Mouse (Mus musculus): ENCODE measurements at regions not wholly inside any gene's neighbourhood (a gene's known extent, or its start where the extent isn't known, plus 50 kb on each side); places are given as distances from the start of the nearest gene placed in this dataset.
A peak's percentile ranks its signal among the peaks of the same experiment; 100 is the strongest.

DNA sequence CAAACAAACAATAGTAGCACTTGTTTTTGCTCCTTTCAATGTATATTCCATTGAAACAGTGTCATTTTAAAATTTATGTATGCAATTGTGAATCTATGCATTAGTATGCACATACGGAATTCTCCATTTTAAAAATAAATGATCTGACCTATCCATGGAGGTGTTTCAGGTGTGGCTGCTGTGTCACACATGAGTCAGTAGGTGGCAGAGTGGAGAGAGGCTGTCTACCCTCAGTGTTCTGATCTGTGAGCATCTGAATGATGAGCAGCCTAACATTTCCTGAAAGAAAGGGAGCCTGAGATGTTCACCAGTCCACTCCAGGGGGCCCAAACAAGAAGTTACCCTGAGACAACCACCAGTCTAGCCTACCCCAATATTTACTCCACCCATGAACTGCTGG lies 75.6 kb upstream of the 1700006A11Rik start:
- Histone ChIP-seq H3K4me2 (ENCODE audit: low read depth) (no peak overlapping the region), H3K36me3 (replicated peaks; ENCODE audit: control insufficient read depth, insufficient read depth, low read depth) (no peaks in the 10 kb centered on the region), H3K9me3 (ENCODE audit: control insufficient read depth, low read length) (no peaks in the 10 kb centered on the region), H3K4me1 (replicated peaks; ENCODE audit: control insufficient read depth in 2 of 2, insufficient read depth in 2 of 2, low read length in 1 of 2) (no peaks in the 10 kb centered on the region), H3K9ac (replicated peaks) (no peak overlapping the region), H3K27me3 (ENCODE audit: control insufficient read depth, insufficient read depth, low read length) (no peaks in the 10 kb centered on the region), H3K27ac (no peak overlapping the region), H3K4me3 (ENCODE audit: insufficient read depth in 1 of 2, low read depth in 2 of 2, low read length in 2 of 2) (no peak overlapping the region)
- ATAC-seq (ENCODE audit: insufficient read depth) = no peak
- 70% methylated on average over 1 of the region's 1 CpGs for WGBS (ENCODE audit: insufficient replicate concordance)
- TF ChIP-seq EP300 (IDR thresholded peaks at IDR 0.05; ENCODE audit: low read depth) = no peak
- no peak for TF ChIP-seq CTCF (IDR thresholded peaks at IDR 0.05; ENCODE audit: low read depth)
- no peak for DNase-seq (ENCODE audit: low read depth in 3 of 3, low spot score in 3 of 3)

DNA sequence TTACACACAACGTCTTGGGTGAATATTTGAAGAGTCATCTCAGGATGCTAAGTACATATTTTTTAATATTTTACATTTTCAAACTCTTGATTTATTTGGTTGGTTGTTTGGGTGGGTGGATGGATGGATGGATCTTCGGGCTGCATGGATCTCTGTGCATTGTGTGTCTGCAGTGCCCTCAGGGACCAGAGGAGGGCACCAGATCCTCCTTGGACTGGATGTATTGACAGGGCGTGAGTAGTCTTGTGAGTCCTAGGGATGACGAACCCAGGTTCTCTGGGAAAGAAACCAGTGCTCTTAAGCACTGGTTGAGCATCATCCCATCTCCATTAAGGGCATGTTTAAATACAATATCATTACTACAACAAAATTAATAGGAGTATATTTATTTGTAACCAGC lies 70.2 kb upstream of the 1700006A11Rik start:
- 55% methylated on average over 4 of the region's 4 CpGs for WGBS (ENCODE audit: insufficient replicate concordance)
- no peak for DNase-seq (ENCODE audit: low read depth in 3 of 3, low spot score in 3 of 3)
- no peak overlapping the region for H3K27ac ChIP-seq

More for the DNA sequence above, 70.2 kb upstream of the 1700006A11Rik start:
- ATAC-seq (ENCODE audit: insufficient read depth) = no peak
- no peaks in the 10 kb centered on the region for H3K9me3 ChIP-seq (ENCODE audit: control insufficient read depth, low read length)
- H3K9ac ChIP-seq (replicated peaks) = no peak overlapping the region
- no peaks in the 10 kb centered on the region for H3K4me1 ChIP-seq (replicated peaks; ENCODE audit: control insufficient read depth in 2 of 2, insufficient read depth in 2 of 2, low read length in 1 of 2)
- H3K4me2 ChIP-seq (ENCODE audit: low read depth) = no peak overlapping the region
- no peak for TF ChIP-seq EP300 (IDR thresholded peaks at IDR 0.05; ENCODE audit: low read depth)
- peak; percentile 31 for TF ChIP-seq CTCF (IDR thresholded peaks at IDR 0.05; ENCODE audit: low read depth)
- H3K36me3 ChIP-seq (replicated peaks; ENCODE audit: control insufficient read depth, insufficient read depth, low read depth) = no peaks in the 10 kb centered on the region
- H3K27me3 ChIP-seq (ENCODE audit: control insufficient read depth, insufficient read depth, low read length) = no peaks in the 10 kb centered on the region
- no peak overlapping the region for H3K4me3 ChIP-seq (ENCODE audit: insufficient read depth in 1 of 2, low read depth in 2 of 2, low read length in 2 of 2)

Measured in liver, embryonic 14.5 days (tissue).